ENCODE assay signal across 9 mouse cellular contexts in genomic region chr5:72891534-72891933, GRCm38 (mm10). TPM values are rescaled to one million over a fixed set of nuclear protein-coding genes. Genes with fewer than 3 reads are reported as not detected.
DNase-seq lines count a peak whose midpoint lies in the region; ATAC-seq and TF ChIP-seq lines count a peak whose summit lies in the region.
"Had no signal": no experiment of that assay in that cellular context is flagged by ENCODE, and none has a peak within 500 bp of the region (broad histone marks: within the 10 kb centered on the region; RNA-seq: fewer than 3 reads in every experiment).

No protein-coding gene starts in this region.

- H3K9me3 ChIP-seq in embryonic facial prominence, embryonic 11.5 days (replicated peaks; ENCODE audit: control insufficient read depth, low read length), result no peaks in the 10 kb centered on the region
- H3K9me3 ChIP-seq in heart, embryonic 14.5 days (ENCODE audit: control insufficient read depth, low read length), result no peaks in the 10 kb centered on the region
- H3K9me3 ChIP-seq: limb, embryonic 15.5 days had no signal

- peak in 1 of 2 experiments; percentile 58 for DNase-seq in layer of hippocampus, adult 2 months (ENCODE audit: low spot score in 2 of 2)
- no peak for DNase-seq in layer of hippocampus, adult 9-10 months (ENCODE audit: low spot score)
- DNase-seq in adrenal gland, adult 2 months, result peak; percentile 58
- peak; percentile 76 for DNase-seq in embryonic facial prominence, embryonic 11.5 days (ENCODE audit: low spot score)
- DNase-seq in kidney, postnatal 14 days, result peak; percentile 67
- peak; percentile 58 to 64 for DNase-seq in lung, postnatal 4 days
- DNase-seq in spleen, adult 18-20 months, result peak; percentile 19 to 53

- no peak overlapping the region for H3K9ac ChIP-seq in embryonic facial prominence, embryonic 11.5 days (replicated peaks; ENCODE audit: low read length)
- H3K9ac ChIP-seq in heart, embryonic 14.5 days (ENCODE audit: low read length), result no peak overlapping the region
- H3K9ac ChIP-seq: limb, embryonic 15.5 days had no signal

- H3K27ac ChIP-seq in layer of hippocampus, adult 2 months, result no peak overlapping the region
- H3K27ac ChIP-seq in embryonic facial prominence, embryonic 11.5 days (replicated peaks; ENCODE audit: low read depth, low read length), result no peak overlapping the region
- H3K27ac ChIP-seq in heart, embryonic 14.5 days (replicated peaks in 1 of 2; ENCODE audit: control insufficient read depth in 1 of 2, insufficient read depth in 1 of 2, low read depth in 2 of 2, low read length in 2 of 2), result no peak overlapping the region
- H3K27ac ChIP-seq: limb, embryonic 15.5 days had no signal

- no peak overlapping the region for H3K4me2 ChIP-seq in embryonic facial prominence, embryonic 11.5 days (ENCODE audit: low read depth, low read length)
- peak overlapping the region; percentile 15 for H3K4me2 ChIP-seq in heart, embryonic 14.5 days (ENCODE audit: low read length)
- H3K4me2 ChIP-seq: limb, embryonic 15.5 days had no signal

- no peaks in the 10 kb centered on the region for H3K27me3 ChIP-seq in embryonic facial prominence, embryonic 11.5 days (ENCODE audit: control insufficient read depth, insufficient read depth, low read length)
- no peaks in the 10 kb centered on the region for H3K27me3 ChIP-seq in heart, embryonic 14.5 days (ENCODE audit: control insufficient read depth, insufficient read depth, low read length)
- H3K27me3 ChIP-seq: limb, embryonic 15.5 days had no signal

- peak; percentile 93 for TF ChIP-seq CTCF in layer of hippocampus, adult 2 months (conservative IDR thresholded peaks at IDR 0.05)

- H3K36me3 ChIP-seq in embryonic facial prominence, embryonic 11.5 days (replicated peaks; ENCODE audit: control insufficient read depth, insufficient read depth, low read depth, low read length), result no peaks in the 10 kb centered on the region
- H3K36me3 ChIP-seq in heart, embryonic 14.5 days (ENCODE audit: control insufficient read depth, insufficient read depth, low read length), result no peaks in the 10 kb centered on the region
- H3K36me3 ChIP-seq: limb, embryonic 15.5 days had no signal

- no peaks in the 10 kb centered on the region for H3K4me1 ChIP-seq in embryonic facial prominence, embryonic 11.5 days (ENCODE audit: control insufficient read depth, insufficient read depth, low read length)
- peaks cover 8 to 15% of the 10 kb centered on the region in 2 experiments for H3K4me1 ChIP-seq in heart, embryonic 14.5 days (ENCODE audit: control insufficient read depth in 2 of 2, insufficient read depth in 2 of 2, low read length in 2 of 2)

- H3K4me3 ChIP-seq in layer of hippocampus, adult 2 months, result no peak overlapping the region
- H3K4me3 ChIP-seq in embryonic facial prominence, embryonic 11.5 days (ENCODE audit: low read depth, low read length), result no peak overlapping the region
- no peak overlapping the region for H3K4me3 ChIP-seq in heart, embryonic 14.5 days (ENCODE audit: control insufficient read depth in 1 of 2, insufficient read depth in 1 of 2, low read depth in 1 of 2, low read length in 2 of 2)
- H3K4me3 ChIP-seq: limb, embryonic 15.5 days had no signal

- WGBS in embryonic facial prominence, embryonic 11.5 days, result 5% methylated on average over 12 of the region's 12 CpGs
- WGBS in heart, embryonic 14.5 days, result 2% methylated on average over 12 of the region's 12 CpGs

- ATAC-seq in embryonic facial prominence, embryonic 11.5 days (replicated peaks; ENCODE audit: insufficient number of reproducible peaks, low FRiP score, low TSS enrichment, low read depth), result 0 out of 2 replicates have a peak, but pooled peaks have one; percentile 34
- peak; percentile 65; the same call in 1 of the 2 replicates for ATAC-seq in heart, embryonic 14.5 days (ENCODE audit: insufficient number of reproducible peaks, insufficient read depth, low FRiP score, low read depth)

RNA-seq across cellular contexts. Expression of gene Slain2, which starts 22.6 kb away (rescaled TPM):
- total RNA-seq in layer of hippocampus, adult 2 months (2021), result 10 to 100 TPM; 23.3 to 24.0 TPM
- total RNA-seq in adrenal gland, adult 2 months (2021), result 10 to 100 TPM; 52.5 to 83.4 TPM
- 13.8 and 15.9 TPM in 2 replicates for polyA plus RNA-seq in adrenal gland, adult 2 months (2012; rRNA removed)
- polyA plus RNA-seq in embryonic facial prominence, embryonic 11.5 days (2014; fragmentation: Nextera tagmentation; extraction: Ambion mirVana), result 25.3 and 26.7 TPM in 2 replicates
- polyA plus RNA-seq in heart, embryonic 14.5 days (2014; fragmentation: Nextera tagmentation; extraction: Ambion mirVana), result 35.6 and 36.5 TPM in 2 replicates

RNA-seq across cellular contexts. Expression of gene Tec, which starts 23.3 kb away (rescaled TPM):
- 1 to 10 TPM; 1.1 to 1.8 TPM for total RNA-seq in layer of hippocampus, adult 2 months (2021)
- 1 to 10 TPM; 2.9 to 3.1 TPM for total RNA-seq in adrenal gland, adult 2 months (2021)
- polyA plus RNA-seq in adrenal gland, adult 2 months (2012; rRNA removed), result 0.26 and 0.51 TPM in 2 replicates
- polyA plus RNA-seq in embryonic facial prominence, embryonic 11.5 days (2014; fragmentation: Nextera tagmentation; extraction: Ambion mirVana), result 2.6 and 3.2 TPM in 2 replicates
- 17.7 and 18.7 TPM in 2 replicates for polyA plus RNA-seq in heart, embryonic 14.5 days (2014; fragmentation: Nextera tagmentation; extraction: Ambion mirVana)
